Mouse (Mus musculus) spleen, postnatal 36 days (tissue): ENCODE measurements around the gene Cnbd2.
A peak's percentile ranks its signal among the peaks of the same experiment; 100 is the strongest.

Experiments
- DNase-seq, 2 experiments: peaks; one replicate each; pipeline ENCODE4 v3.0.0; 2022; ENCODE audit warnings: low spot score in 2 of 2, mixed read lengths in 1 of 2

Cnbd2 gene

GRCm38 (mm10) chr2:156311441-156311840 is 658 bp upstream of the Cnbd2 start:
- DNase-seq, result no peak

GRCm38 (mm10) chr2:156311841-156312291 is 233 bp upstream of the Cnbd2 start:
- DNase-seq, result peak; percentile 54 to 62

- DNase-seq, result no peak
Measured at GRCm38 (mm10) chr2:156313153-156313552, 1.1 kb downstream of the Cnbd2 start.

GRCm38 (mm10) chr2:156314811-156315210 is 2.7 kb downstream of the Cnbd2 start:
- no peak for DNase-seq

GRCm38 (mm10) chr2:156318491-156318890 is 6.4 kb downstream of the Cnbd2 start:
- DNase-seq, result no peak

- DNase-seq, result no peak
Measured at GRCm38 (mm10) chr2:156321538-156321937, 9.4 kb downstream of the Cnbd2 start.

GRCm38 (mm10) chr2:156324116-156324588 is 12.1 kb downstream of the Cnbd2 start:
- DNase-seq, result peak; percentile 12 to 54

- DNase-seq, result peak in 1 of 2 experiments; percentile 29
Measured at GRCm38 (mm10) chr2:156324681-156325080, 12.6 kb downstream of the Cnbd2 start.

GRCm38 (mm10) chr2:156330681-156331080 is 18.6 kb downstream of the Cnbd2 start:
- DNase-seq, result no peak

GRCm38 (mm10) chr2:156331446-156331965 is 19.4 kb downstream of the Cnbd2 start:
- no peak for DNase-seq

GRCm38 (mm10) chr2:156340078-156340477 is 28.0 kb downstream of the Cnbd2 start:
- no peak for DNase-seq

- no peak for DNase-seq
Measured at GRCm38 (mm10) chr2:156344775-156345532, 32.9 kb downstream of the Cnbd2 start.

GRCm38 (mm10) chr2:156348812-156349211 is 36.7 kb downstream of the Cnbd2 start:
- DNase-seq, result no peak

GRCm38 (mm10) chr2:156349286-156349848 is 37.3 kb downstream of the Cnbd2 start:
- DNase-seq, result no peak

GRCm38 (mm10) chr2:156351243-156351642 is 39.1 kb downstream of the Cnbd2 start:
- no peak for DNase-seq

GRCm38 (mm10) chr2:156352413-156353165 is 40.5 kb downstream of the Cnbd2 start:
- DNase-seq, result no peak

GRCm38 (mm10) chr2:156353265-156353692 is 41.2 kb downstream of the Cnbd2 start:
- no peak for DNase-seq

GRCm38 (mm10) chr2:156356031-156356430 is 43.9 kb downstream of the Cnbd2 start:
- peak; percentile 11 to 18 for DNase-seq

GRCm38 (mm10) chr2:156368465-156368864 is 56.4 kb downstream of the Cnbd2 start:
- no peak for DNase-seq

GRCm38 (mm10) chr2:156370896-156371295 is 58.8 kb downstream of the Cnbd2 start:
- no peak for DNase-seq

- DNase-seq, result no peak
Measured at GRCm38 (mm10) chr2:156376956-156377355, 64.9 kb downstream of the Cnbd2 start.

- DNase-seq, result no peak
Measured at GRCm38 (mm10) chr2:156379929-156380328, 67.8 kb downstream of the Cnbd2 start.
